Mouse (Mus musculus) B cell, adult 67 days (primary cell): ENCODE data around the gene Cdh15. TPM values are rescaled to one million over a fixed set of nuclear protein-coding genes. Genes with fewer than 3 reads are reported as not detected.

Source experiments
- total RNA-seq, 2 experiments: library from RNA; stranded (reverse); gene quantifications; 4 replicates each; pipeline ENCODE4 v1.2.4; 2023

The Cdh15 gene
- not detected for total RNA-seq

GRCm38 (mm10) chr8:122847829-122848561 is at the start of gene Cdh15:
Cdh15 (plus strand) TSS chr8:122847966.

Other genes with a start within 250 kb of the Cdh15 start
- 10 to 100 TPM; 25.3 to 35.9 TPM for gene Galns, start 236.5 kb upstream of the Cdh15 start, total RNA-seq
- 10 to 100 TPM; 48.5 to 58.9 TPM for gene Trappc2l, start 236.3 kb upstream of the Cdh15 start, total RNA-seq
- under 1 TPM in 1 of 2 experiments, not detected in 1; 0.64 TPM for gene Pabpn1l, start 225.2 kb upstream of the Cdh15 start, total RNA-seq
- gene Cbfa2t3, start 148.9 kb upstream of the Cdh15 start, total RNA-seq, result 10 to 100 TPM; 55.4 to 70.3 TPM
- 10 to 100 TPM; 15.6 to 21.9 TPM for gene Acsf3, start 72.5 kb upstream of the Cdh15 start, total RNA-seq
- 100 to 1,000 TPM; 265 to 270 TPM for gene Ankrd11, start 194.3 kb downstream of the Cdh15 start, total RNA-seq
- 10 to 100 TPM; 61.9 to 70.8 TPM for gene Spg7, start 215.0 kb downstream of the Cdh15 start, total RNA-seq